Mouse (Mus musculus) cerebellum, adult 9-11 months (tissue): ENCODE results near the gene Ikzf3.

ENCODE experiments used
- DNase-seq: peaks from one replicate; pipeline ENCODE4 v3.0.0; 2022

The Ikzf3 gene

GRCm38 (mm10) chr11:98445679-98446078 is 100.2 kb downstream of the Ikzf3 start:
- DNase-seq = no peak

- DNase-seq = no peak
Observed at GRCm38 (mm10) chr11:98445238-98445637, 100.6 kb downstream of the Ikzf3 start.

GRCm38 (mm10) chr11:98443688-98444087 is 102.1 kb downstream of the Ikzf3 start:
- DNase-seq = no peak

GRCm38 (mm10) chr11:98438331-98439158 is 107.3 kb downstream of the Ikzf3 start, which contains the start of gene Mien1:
Mien1 (minus strand) TSS chr11:98438991.
- peak; percentile 95 for DNase-seq

GRCm38 (mm10) chr11:98437441-98437840 is 108.4 kb downstream of the Ikzf3 start:
- DNase-seq = peak; percentile 54

GRCm38 (mm10) chr11:98435723-98436122 is 110.1 kb downstream of the Ikzf3 start:
- DNase-seq = no peak

GRCm38 (mm10) chr11:98431743-98432502 is 113.9 kb downstream of the Ikzf3 start:
- DNase-seq = no peak

GRCm38 (mm10) chr11:98428436-98428835 is 117.4 kb downstream of the Ikzf3 start:
- DNase-seq = no peak

- no peak for DNase-seq
Observed at GRCm38 (mm10) chr11:98426592-98426991, 119.2 kb downstream of the Ikzf3 start.

- DNase-seq = no peak
Observed at GRCm38 (mm10) chr11:98418939-98419547, 126.8 kb downstream of the Ikzf3 start.

- no peak for DNase-seq
Observed at GRCm38 (mm10) chr11:98418273-98418672, 127.6 kb downstream of the Ikzf3 start.

- DNase-seq = no peak
Observed at GRCm38 (mm10) chr11:98417074-98417473, 128.8 kb downstream of the Ikzf3 start.
